Mouse (Mus musculus): ENCODE measurements at regions not wholly inside any gene's neighbourhood (a gene's known extent, or its start where the extent isn't known, plus 50 kb on each side); places are given as distances from the start of the nearest gene placed in this dataset.

GRCm38 (mm10) chr14:99812741-99813485 is 471.6 kb downstream of the Klf12 start:
- DNase-seq, result no peak
